Mouse (Mus musculus) layer of hippocampus, postnatal 25 days (tissue): ENCODE measurements around the gene Erbb4. TPM values are rescaled to one million over a fixed set of nuclear protein-coding genes. Genes with fewer than 3 reads are reported as not detected.

ENCODE experiments used
- DNase-seq, 2 experiments: peaks; one replicate each; pipeline ENCODE4 v3.0.0; 2022; ENCODE audit warnings: mixed read lengths in 2 of 2, low spot score in 1 of 2; ENCODE audit errors: extremely low spot score in 1 of 2
- total RNA-seq, 2 experiments: library from RNA; stranded (reverse); gene quantifications; 2 replicates each; pipeline ENCODE4 v1.2.3; 2021

Gene Erbb4
- total RNA-seq, result 10 to 100 TPM; 43.7 to 47.5 TPM

GRCm38 (mm10) chr1:69107485-69108158 is at the start of gene Erbb4:
Gene Erbb4 (minus strand): TSS chr1:69108059.
- peak; percentile 9 to 10 for DNase-seq

GRCm38 (mm10) chr1:69157346-69157745 is 49.5 kb upstream of the Erbb4 start:
- DNase-seq, result no peak

GRCm38 (mm10) chr1:69141341-69141740 is 33.5 kb upstream of the Erbb4 start:
- no peak for DNase-seq

- DNase-seq, result no peak
Observed at GRCm38 (mm10) chr1:69139519-69139868, 31.6 kb upstream of the Erbb4 start.

GRCm38 (mm10) chr1:69138856-69139518 is 31.1 kb upstream of the Erbb4 start:
- peak in 1 of 2 experiments; percentile 52 for DNase-seq

- DNase-seq, result no peak
Observed at GRCm38 (mm10) chr1:69124147-69124848, 16.4 kb upstream of the Erbb4 start.

GRCm38 (mm10) chr1:69118249-69118938 is 10.5 kb upstream of the Erbb4 start:
- DNase-seq, result no peak

- peak; percentile 8 to 12 for DNase-seq
Observed at GRCm38 (mm10) chr1:69108159-69108925, 483 bp upstream of the Erbb4 start.

- peak; percentile 13 to 17 for DNase-seq
Observed at GRCm38 (mm10) chr1:69106937-69107461, 860 bp downstream of the Erbb4 start.

GRCm38 (mm10) chr1:69106322-69106761 is 1.5 kb downstream of the Erbb4 start:
- DNase-seq, result peak; percentile 9 to 13

GRCm38 (mm10) chr1:69105493-69106321 is 2.2 kb downstream of the Erbb4 start:
- peak in 1 of 2 experiments; percentile 8 for DNase-seq

GRCm38 (mm10) chr1:69105096-69105492 is 2.8 kb downstream of the Erbb4 start:
- peak in 1 of 2 experiments; percentile 11 for DNase-seq

GRCm38 (mm10) chr1:69103211-69103706 is 4.6 kb downstream of the Erbb4 start:
- no peak for DNase-seq

- peak in 1 of 2 experiments; percentile 9 for DNase-seq
Observed at GRCm38 (mm10) chr1:69101670-69102069, 6.2 kb downstream of the Erbb4 start.

GRCm38 (mm10) chr1:69093052-69093451 is 14.8 kb downstream of the Erbb4 start:
- no peak for DNase-seq

GRCm38 (mm10) chr1:69089331-69089730 is 18.5 kb downstream of the Erbb4 start:
- no peak for DNase-seq

- DNase-seq, result no peak
Observed at GRCm38 (mm10) chr1:69085753-69086152, 22.1 kb downstream of the Erbb4 start.

- DNase-seq, result no peak
Observed at GRCm38 (mm10) chr1:69048918-69049317, 58.9 kb downstream of the Erbb4 start.
